Mouse (Mus musculus): ENCODE measurements around the gene Sept6. TPM values are rescaled to one million over a fixed set of nuclear protein-coding genes. Genes with fewer than 3 reads are reported as not detected.

Gene Sept6
- polyA plus RNA-seq (2015; fragmentation: Nextera tagmentation; extraction: Ambion mirVana): 3.4 TPM in 2 replicates

- ATAC-seq: no peak
- whole genome bisulfite sequencing (ENCODE audit: insufficient replicate concordance): 53% methylated on average over 2 of the region's 2 CpGs
These were observed at the start of gene Sept6 for GRCm38 (mm10) chrX:36991694-36992093. TSS of gene Sept6 (minus strand) at chrX:36991794.

GRCm38 (mm10) chrX:37028378-37028777 lies 36.8 kb upstream of the Sept6 start:
- no peak overlapping the region for H3K4me2 ChIP-seq (ENCODE audit: low read depth, low read length)
- TF ChIP-seq CTCF (IDR thresholded peaks at IDR 0.05; ENCODE audit: low read depth): no peak
- TF ChIP-seq EP300 (IDR thresholded peaks at IDR 0.05; ENCODE audit: low read depth): no peak
- no peaks in the 10 kb centered on the region for H3K9me3 ChIP-seq (ENCODE audit: low read length)
- no peaks in the 10 kb centered on the region for H3K36me3 ChIP-seq (replicated peaks; ENCODE audit: insufficient read depth, low read length)
- H3K4me3 ChIP-seq (ENCODE audit: low read depth, low read length): no peak overlapping the region
- DNase-seq (no peak), ATAC-seq (no peak)
- no peak overlapping the region for H3K27ac ChIP-seq (ENCODE audit: low read depth)
- no peaks in the 10 kb centered on the region for H3K4me1 ChIP-seq (ENCODE audit: insufficient read depth)
- H3K27me3 ChIP-seq (ENCODE audit: insufficient read depth, low read length): 0 out of 2 replicates have a peak, but pooled peaks cover 4% of the 10 kb centered on the region
- H3K9ac ChIP-seq (replicated peaks): no peak overlapping the region
- 52% methylated on average over 3 of the region's 3 CpGs for WGBS (ENCODE audit: insufficient replicate concordance)

More at GRCm38 (mm10) chrX:36991694-36992093, at the start of gene Sept6:
- Histone ChIP-seq H3K4me3 (ENCODE audit: low read depth, low read length) (no peak within 1 kb of the TSS), H3K9me3 (ENCODE audit: low read length) (no peaks in the 10 kb centered on the region), H3K4me1 (ENCODE audit: insufficient read depth) (0 out of 2 replicates have a peak, but pooled peaks cover 3% of the 10 kb centered on the region), H3K27ac (ENCODE audit: low read depth) (0 out of 2 replicates have a peak within 1 kb of the TSS, but pooled peaks have one; percentile 11), H3K36me3 (replicated peaks; ENCODE audit: insufficient read depth, low read length) (no peaks in the 10 kb centered on the region), H3K9ac (replicated peaks) (no peak within 1 kb of the TSS), H3K4me2 (ENCODE audit: low read depth, low read length) (no peak within 1 kb of the TSS), H3K27me3 (ENCODE audit: insufficient read depth, low read length) (no peaks in the 10 kb centered on the region)
- DNase-seq: no peak
- TF ChIP-seq CTCF (IDR thresholded peaks at IDR 0.05; ENCODE audit: low read depth): no peak

- H3K9ac ChIP-seq (replicated peaks): no peak overlapping the region
- H3K4me3 ChIP-seq (ENCODE audit: low read depth, low read length): no peak overlapping the region
- no peak for DNase-seq
- 73% methylated on average over 10 of the region's 10 CpGs for WGBS (ENCODE audit: insufficient replicate concordance)
- H3K4me2 ChIP-seq (ENCODE audit: low read depth, low read length): no peak overlapping the region
- no peaks in the 10 kb centered on the region for H3K36me3 ChIP-seq (replicated peaks; ENCODE audit: insufficient read depth, low read length)
- no peaks in the 10 kb centered on the region for H3K9me3 ChIP-seq (ENCODE audit: low read length)
- TF ChIP-seq CTCF (IDR thresholded peaks at IDR 0.05; ENCODE audit: low read depth): no peak
- TF ChIP-seq EP300 (IDR thresholded peaks at IDR 0.05; ENCODE audit: low read depth): no peak
- H3K4me1 ChIP-seq (ENCODE audit: insufficient read depth): no peaks in the 10 kb centered on the region
- ATAC-seq: no peak
- H3K27ac ChIP-seq (ENCODE audit: low read depth): no peak overlapping the region
- 0 out of 2 replicates have a peak, but pooled peaks cover 4% of the 10 kb centered on the region for H3K27me3 ChIP-seq (ENCODE audit: insufficient read depth, low read length)
These were observed 32.2 kb upstream of the Sept6 start for GRCm38 (mm10) chrX:37023652-37024309.

GRCm38 (mm10) chrX:37022690-37023089 lies 31.1 kb upstream of the Sept6 start:
- Histone ChIP-seq H3K27ac (ENCODE audit: low read depth) (no peak overlapping the region), H3K27me3 (ENCODE audit: insufficient read depth, low read length) (0 out of 2 replicates have a peak, but pooled peaks cover under 1% of the 10 kb centered on the region), H3K4me2 (ENCODE audit: low read depth, low read length) (no peak overlapping the region), H3K4me3 (ENCODE audit: low read depth, low read length) (no peak overlapping the region), H3K36me3 (replicated peaks; ENCODE audit: insufficient read depth, low read length) (no peaks in the 10 kb centered on the region), H3K9ac (replicated peaks) (no peak overlapping the region), H3K4me1 (ENCODE audit: insufficient read depth) (no peaks in the 10 kb centered on the region), H3K9me3 (ENCODE audit: low read length) (no peaks in the 10 kb centered on the region)
- ATAC-seq (no peak), DNase-seq (peak; percentile 56)
- WGBS (ENCODE audit: insufficient replicate concordance): 19% methylated on average over 3 of the region's 3 CpGs
- TF ChIP-seq EP300 (IDR thresholded peaks at IDR 0.05; ENCODE audit: low read depth) (no peak), CTCF (IDR thresholded peaks at IDR 0.05; ENCODE audit: low read depth) (peak; percentile 84)

GRCm38 (mm10) chrX:37019045-37019444 lies 27.5 kb upstream of the Sept6 start:
- 55% methylated on average over 3 of the region's 3 CpGs for WGBS (ENCODE audit: insufficient replicate concordance)
- ATAC-seq (no peak), DNase-seq (no peak)
- peak; percentile 48 for TF ChIP-seq CTCF (IDR thresholded peaks at IDR 0.05; ENCODE audit: low read depth)
- no peak for TF ChIP-seq EP300 (IDR thresholded peaks at IDR 0.05; ENCODE audit: low read depth)
- H3K4me3 ChIP-seq (ENCODE audit: low read depth, low read length): no peak overlapping the region
- H3K9ac ChIP-seq (replicated peaks): no peak overlapping the region
- no peaks in the 10 kb centered on the region for H3K36me3 ChIP-seq (replicated peaks; ENCODE audit: insufficient read depth, low read length)
- H3K4me1 ChIP-seq (ENCODE audit: insufficient read depth): no peaks in the 10 kb centered on the region
- no peaks in the 10 kb centered on the region for H3K9me3 ChIP-seq (ENCODE audit: low read length)
- H3K27ac ChIP-seq (ENCODE audit: low read depth): no peak overlapping the region
- H3K27me3 ChIP-seq (ENCODE audit: insufficient read depth, low read length): no peaks in the 10 kb centered on the region
- H3K4me2 ChIP-seq (ENCODE audit: low read depth, low read length): no peak overlapping the region

GRCm38 (mm10) chrX:37018150-37018654 lies 26.6 kb upstream of the Sept6 start:
- DNase-seq (no peak), ATAC-seq (no peak)
- Histone ChIP-seq H3K4me3 (ENCODE audit: low read depth, low read length) (no peak overlapping the region), H3K9ac (replicated peaks) (no peak overlapping the region), H3K36me3 (replicated peaks; ENCODE audit: insufficient read depth, low read length) (no peaks in the 10 kb centered on the region), H3K4me2 (ENCODE audit: low read depth, low read length) (no peak overlapping the region), H3K9me3 (ENCODE audit: low read length) (no peaks in the 10 kb centered on the region), H3K27me3 (ENCODE audit: insufficient read depth, low read length) (no peaks in the 10 kb centered on the region), H3K27ac (ENCODE audit: low read depth) (no peak overlapping the region), H3K4me1 (ENCODE audit: insufficient read depth) (no peaks in the 10 kb centered on the region)
- WGBS (ENCODE audit: insufficient replicate concordance): 72% methylated on average over 9 of the region's 9 CpGs
- TF ChIP-seq CTCF (IDR thresholded peaks at IDR 0.05; ENCODE audit: low read depth) (no peak), EP300 (IDR thresholded peaks at IDR 0.05; ENCODE audit: low read depth) (no peak)
